Mouse (Mus musculus) embryonic facial prominence, embryonic 11.5 days (tissue): Measurements from ENCODE around the gene P2rx7. TPM values are rescaled to one million over a fixed set of nuclear protein-coding genes. Genes with fewer than 3 reads are reported as not detected.

Experiments
- ATAC-seq: fragments of 200-750 bp; cut with Nextera tagmentation; replicated peaks from 2 replicates; pipeline ENCODE4 v1.8.0; 2017; ENCODE audit warnings: low read depth; ENCODE audit not compliant: insufficient number of reproducible peaks, low FRiP score, low TSS enrichment
- DNase-seq: peaks from one replicate; pipeline ENCODE4 v3.0.0-alpha.2; 2015; ENCODE audit warnings: low spot score
- H3K27ac ChIP-seq: fragments of 300-500 bp; sonication (generic); replicated peaks from 2 replicates; pipeline ENCODE4 v1.5.1; 2014; ENCODE audit warnings: mild to moderate bottlenecking, low read depth, low read length, control low read depth
- H3K27me3 ChIP-seq: fragments of 300-500 bp; sonication (generic); 2 replicates; pipeline ENCODE4 v1.6.1; 2014; ENCODE audit warnings: mild to moderate bottlenecking, low read length, moderate library complexity, mixed read lengths; ENCODE audit not compliant: control insufficient read depth, insufficient read depth
- H3K36me3 ChIP-seq: fragments of 300-500 bp; sonication (generic); replicated peaks from 2 replicates; pipeline ENCODE4 v1.6.1; 2014; ENCODE audit warnings: low read depth, mild to moderate bottlenecking, low read length, moderate library complexity, mixed read lengths; ENCODE audit not compliant: control insufficient read depth, insufficient read depth
- H3K4me1 ChIP-seq: fragments of 300-500 bp; sonication (generic); 2 replicates; pipeline ENCODE4 v1.6.1; 2014; ENCODE audit warnings: low read length, mixed read lengths; ENCODE audit not compliant: control insufficient read depth, insufficient read depth
- H3K4me2 ChIP-seq: fragments of 300-500 bp; sonication (generic); 2 replicates; pipeline ENCODE4 v1.6.1; 2014; ENCODE audit warnings: low read depth, mild to moderate bottlenecking, control low read depth, low read length, moderate library complexity
- H3K4me3 ChIP-seq: fragments of 300-500 bp; sonication (generic); 2 replicates; pipeline ENCODE4 v1.5.1; 2014; ENCODE audit warnings: low read depth, low read length, control low read depth
- H3K9ac ChIP-seq: fragments of 300-500 bp; sonication (generic); replicated peaks from 2 replicates; pipeline ENCODE4 v1.6.1; 2014; ENCODE audit warnings: mild to moderate bottlenecking, control low read depth, low read length
- H3K9me3 ChIP-seq: fragments of 300-500 bp; sonication (generic); replicated peaks from 2 replicates; pipeline ENCODE4 v1.6.1; 2016; ENCODE audit warnings: mild to moderate bottlenecking, low read length, inconsistent platforms, mixed read lengths; ENCODE audit not compliant: control insufficient read depth
- WGBS: fragments of 180-500 bp; shearing (Covaris S2); extraction: QIAGEN DNeasy Blood & Tissue Kit; methylation state at CpG from one replicate; pipeline ENCODE4 v1.1.7; 2014; 5-methylcytosine and 5-hydroxymethylcytosine counted together
- polyA plus RNA-seq: library from polyadenylated mRNA; unstranded; fragments of >200 nt; fragmentation: Nextera tagmentation; extraction: Ambion mirVana; gene quantifications from 2 replicates; pipeline ENCODE4 v1.2.1, GENCODE M21; 2014

P2rx7 gene
- polyA plus RNA-seq, 1 experiment from 2014 or later: 0.58 TPM

DNA sequence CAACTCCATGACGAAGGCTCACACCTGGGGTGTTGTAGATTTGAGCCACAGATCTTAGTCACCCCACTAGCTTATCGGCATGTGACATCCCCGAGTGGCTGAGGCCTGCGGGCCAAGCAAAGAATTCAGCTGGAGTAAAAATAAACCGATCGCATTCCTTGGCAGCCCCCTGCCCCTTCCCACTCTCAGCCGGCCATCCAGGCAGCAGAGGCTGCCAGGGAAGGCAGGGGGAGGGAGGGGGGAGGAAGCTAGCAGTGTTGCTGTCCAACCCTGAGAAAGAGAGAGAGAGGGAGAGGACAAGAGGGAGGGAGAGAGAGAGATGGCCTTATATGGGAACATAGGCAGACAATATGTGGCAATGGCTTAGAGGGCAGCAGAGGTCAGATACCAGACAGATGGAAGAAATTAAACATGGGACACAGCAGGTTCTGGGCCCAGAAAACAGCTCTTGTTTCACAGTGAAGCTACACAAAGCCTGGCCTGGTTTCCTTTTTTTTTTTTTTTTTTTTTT lies 22.3 kb upstream of the P2rx7 start:
- Histone ChIP-seq H3K27me3 (no peaks in the 10 kb centered on the region), H3K27ac (peak overlapping the region; percentile 78), H3K4me1 (no peaks in the 10 kb centered on the region), H3K36me3 (no peaks in the 10 kb centered on the region), H3K9ac (no peak overlapping the region), H3K4me3 (no peak overlapping the region), H3K9me3 (no peaks in the 10 kb centered on the region), H3K4me2 (no peak overlapping the region)
- 4% methylated on average over 7 of the region's 7 CpGs for WGBS
- ATAC-seq (peak; percentile 73), DNase-seq (peak; percentile 88)

DNA sequence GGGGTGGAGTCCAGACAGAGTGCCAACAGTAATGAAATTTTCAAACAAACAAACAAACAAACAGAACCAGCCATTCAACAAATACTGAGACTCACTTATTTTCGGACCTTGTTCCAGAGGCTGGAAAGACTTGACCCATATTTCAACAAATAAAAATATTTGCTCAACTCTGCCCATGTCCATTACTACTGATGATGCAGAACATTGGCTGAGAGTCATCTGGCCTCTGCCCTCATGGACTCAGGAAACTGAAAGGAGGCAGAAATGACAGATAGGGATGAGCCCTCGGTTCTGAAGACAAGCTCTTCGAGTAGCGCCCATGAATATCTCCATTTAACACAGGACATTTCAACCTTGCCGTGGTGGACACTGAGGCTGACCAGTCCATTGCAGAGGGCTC lies 21.2 kb upstream of the P2rx7 start:
- Histone ChIP-seq H3K4me3 (no peak overlapping the region), H3K9me3 (no peaks in the 10 kb centered on the region), H3K27me3 (no peaks in the 10 kb centered on the region), H3K9ac (no peak overlapping the region), H3K36me3 (no peaks in the 10 kb centered on the region), H3K4me2 (no peak overlapping the region), H3K27ac (peak overlapping the region; percentile 78), H3K4me1 (no peaks in the 10 kb centered on the region)
- ATAC-seq: no peak
- DNase-seq: no peak
- 86% methylated on average over 5 of the region's 5 CpGs for WGBS

DNA sequence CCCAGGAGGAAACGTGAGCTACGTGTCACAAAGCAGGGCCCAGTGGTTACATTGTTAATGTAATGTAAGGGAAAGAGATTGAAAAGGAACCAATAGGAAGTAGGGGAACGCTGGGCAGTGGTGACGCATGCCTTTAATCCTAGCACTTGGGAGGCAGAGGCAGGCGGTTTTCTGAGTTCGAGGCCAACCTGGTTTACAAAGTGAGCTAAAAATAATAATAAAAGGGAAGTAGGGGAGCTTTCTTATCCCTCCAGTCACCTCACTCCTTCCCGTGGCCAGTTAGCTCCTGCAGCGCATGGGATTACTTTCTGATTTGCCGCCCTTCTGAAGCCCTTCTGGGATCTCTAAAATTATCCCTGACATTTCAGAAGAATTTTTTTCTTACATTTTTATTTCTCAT lies 19.9 kb upstream of the P2rx7 start:
- no peak overlapping the region for H3K9ac ChIP-seq
- H3K36me3 ChIP-seq: no peaks in the 10 kb centered on the region
- no peaks in the 10 kb centered on the region for H3K9me3 ChIP-seq
- DNase-seq (no peak), ATAC-seq (no peak)
- no peaks in the 10 kb centered on the region for H3K4me1 ChIP-seq
- WGBS: 88% methylated on average over 9 of the region's 9 CpGs
- no peaks in the 10 kb centered on the region for H3K27me3 ChIP-seq
- no peak overlapping the region for H3K4me2 ChIP-seq
- H3K4me3 ChIP-seq: no peak overlapping the region
- no peak overlapping the region for H3K27ac ChIP-seq

DNA sequence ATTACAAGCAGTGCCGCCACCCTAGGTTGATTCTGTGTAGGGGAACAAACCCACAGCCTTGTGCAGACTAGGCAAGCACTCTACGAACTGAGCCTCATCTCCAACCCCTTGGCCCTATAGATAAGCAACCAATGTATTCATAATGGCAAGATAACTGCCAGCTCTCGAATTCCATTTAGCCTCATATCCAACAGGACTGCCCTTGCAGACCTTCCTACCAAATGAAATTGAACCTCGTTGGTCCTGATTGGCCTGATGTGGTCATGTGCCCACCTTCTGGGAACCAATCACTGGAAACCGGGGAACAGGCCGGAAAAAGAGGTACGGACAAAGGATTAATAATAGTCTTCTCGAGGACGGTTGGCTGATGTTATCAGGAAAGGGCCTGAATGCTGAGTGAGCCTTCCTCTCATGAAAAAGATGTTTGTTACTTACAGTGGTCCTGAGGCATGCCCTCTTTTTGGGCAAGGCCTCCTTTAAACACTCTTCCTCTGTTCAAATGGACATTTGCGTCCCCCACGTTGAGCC lies 18.7 kb upstream of the P2rx7 start:
- Histone ChIP-seq H3K27me3 (no peaks in the 10 kb centered on the region), H3K4me3 (no peak overlapping the region), H3K36me3 (no peaks in the 10 kb centered on the region), H3K9me3 (no peaks in the 10 kb centered on the region), H3K9ac (no peak overlapping the region), H3K4me1 (no peaks in the 10 kb centered on the region), H3K4me2 (no peak overlapping the region), H3K27ac (no peak overlapping the region)
- ATAC-seq (no peak), DNase-seq (no peak)
- WGBS: 93% methylated on average over 11 of the region's 11 CpGs

DNA sequence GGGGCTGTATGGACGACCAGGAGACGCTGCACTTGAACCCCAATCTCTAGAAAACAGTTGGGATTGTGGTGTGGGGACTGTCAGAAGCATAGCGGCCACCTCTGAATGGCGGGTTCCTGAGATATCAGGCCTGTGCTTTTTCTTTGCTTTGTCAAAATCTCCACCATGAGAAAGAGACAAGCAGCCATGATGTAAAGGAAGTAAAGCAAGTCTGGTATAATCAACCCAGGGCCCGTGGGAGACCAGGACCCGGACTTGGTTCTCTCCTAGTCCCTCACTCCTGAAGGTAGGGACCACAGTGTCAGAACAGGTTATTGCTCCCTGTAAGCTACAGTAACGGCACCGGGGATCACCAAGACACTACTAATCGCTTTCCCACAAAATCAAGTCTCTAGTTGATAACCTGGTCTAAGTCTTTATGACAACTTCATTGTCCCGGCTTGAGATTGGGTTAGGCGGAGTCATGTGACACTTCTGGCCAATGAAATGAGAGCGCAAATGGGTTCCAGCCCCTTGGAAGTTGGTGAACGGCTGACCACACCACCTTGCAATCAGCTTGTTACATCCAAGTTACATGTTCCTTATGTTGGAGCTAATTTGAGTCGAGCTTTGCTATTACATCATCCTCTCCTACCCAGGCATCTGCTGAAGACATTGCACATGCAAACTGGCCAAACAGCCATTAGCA lies 18.0 kb upstream of the P2rx7 start:
- H3K4me3 ChIP-seq: no peak overlapping the region
- no peak overlapping the region for H3K9ac ChIP-seq
- H3K36me3 ChIP-seq: no peaks in the 10 kb centered on the region
- ATAC-seq (no peak), DNase-seq (no peak)
- H3K4me2 ChIP-seq: no peak overlapping the region
- WGBS: 84% methylated on average over 14 of the region's 14 CpGs
- H3K27me3 ChIP-seq: no peaks in the 10 kb centered on the region
- no peaks in the 10 kb centered on the region for H3K9me3 ChIP-seq
- H3K27ac ChIP-seq: no peak overlapping the region
- H3K4me1 ChIP-seq: no peaks in the 10 kb centered on the region

DNA sequence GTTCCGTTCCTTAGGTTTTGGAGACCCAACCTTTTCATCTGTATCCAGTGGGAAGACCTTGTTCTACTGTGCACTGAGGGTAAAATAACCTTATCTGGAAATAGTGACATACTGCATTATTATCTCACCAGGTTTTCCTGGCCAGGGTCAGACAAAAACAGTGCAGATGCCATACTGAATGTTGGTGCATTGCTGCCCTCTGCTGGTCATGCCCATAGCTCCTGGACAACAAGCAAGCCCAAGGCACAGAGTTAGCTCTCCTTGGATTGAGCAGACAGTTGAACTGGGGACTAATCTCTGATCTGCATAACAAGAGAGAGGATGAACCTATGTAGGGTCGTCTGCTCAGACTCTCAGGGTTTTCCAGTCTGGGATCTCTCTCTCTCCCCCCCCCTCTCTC lies 16.5 kb upstream of the P2rx7 start:
- peak; percentile 79 for ATAC-seq
- H3K4me1 ChIP-seq: no peaks in the 10 kb centered on the region
- no peak overlapping the region for H3K4me3 ChIP-seq
- H3K4me2 ChIP-seq: no peak overlapping the region
- no peaks in the 10 kb centered on the region for H3K27me3 ChIP-seq
- WGBS: 44% methylated on average over 2 of the region's 2 CpGs
- peak; percentile 94 for DNase-seq
- no peak overlapping the region for H3K27ac ChIP-seq
- H3K36me3 ChIP-seq: no peaks in the 10 kb centered on the region
- no peak overlapping the region for H3K9ac ChIP-seq
- H3K9me3 ChIP-seq: no peaks in the 10 kb centered on the region

DNA sequence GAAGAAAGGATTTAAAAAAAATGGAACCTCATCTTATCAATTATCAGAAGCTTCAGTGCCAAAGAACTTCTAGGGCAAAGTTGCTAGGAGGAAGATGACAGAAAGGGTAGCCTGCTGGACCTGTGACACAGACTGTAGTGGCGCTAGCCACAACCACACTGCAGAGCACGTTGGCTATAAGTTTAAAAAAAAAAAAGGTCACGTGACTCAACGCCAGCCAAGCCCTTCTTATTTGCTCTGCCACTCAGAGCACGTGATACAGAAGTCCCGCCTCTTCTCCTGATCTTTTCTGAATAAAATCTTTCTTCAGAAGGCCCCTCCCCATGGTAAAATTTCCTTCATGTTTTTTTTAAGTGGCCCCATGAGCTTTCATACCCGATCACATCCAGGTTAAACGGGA lies 8.5 kb upstream of the P2rx7 start:
- Histone ChIP-seq H3K4me1 (no peaks in the 10 kb centered on the region), H3K27me3 (no peaks in the 10 kb centered on the region), H3K36me3 (no peaks in the 10 kb centered on the region), H3K9me3 (no peaks in the 10 kb centered on the region), H3K4me3 (no peak overlapping the region), H3K27ac (no peak overlapping the region), H3K9ac (no peak overlapping the region), H3K4me2 (no peak overlapping the region)
- ATAC-seq: no peak
- no peak for DNase-seq
- 83% methylated on average over 8 of the region's 8 CpGs for WGBS

DNA sequence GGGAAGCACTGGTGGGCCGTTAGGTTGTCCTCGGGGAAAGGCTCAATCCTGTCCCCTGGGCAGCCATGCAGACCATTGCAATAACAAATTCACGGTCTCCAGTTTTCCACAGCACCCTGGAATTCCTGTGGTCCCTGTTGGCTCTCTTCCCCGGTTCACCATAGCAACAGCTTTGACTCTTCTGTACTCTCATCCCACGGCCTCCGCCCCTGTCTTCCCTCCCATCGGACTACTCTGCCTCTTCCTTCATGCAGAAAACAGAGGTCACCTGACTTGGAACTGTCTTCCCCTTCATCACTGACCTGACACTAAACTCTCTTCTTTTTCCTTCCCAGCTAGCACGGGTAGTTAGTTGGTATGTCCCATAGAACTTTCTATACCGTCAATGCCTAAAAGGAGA lies 7.4 kb upstream of the P2rx7 start:
- Histone ChIP-seq H3K4me3 (no peak overlapping the region), H3K36me3 (no peaks in the 10 kb centered on the region), H3K4me2 (no peak overlapping the region), H3K4me1 (no peaks in the 10 kb centered on the region), H3K9ac (no peak overlapping the region), H3K9me3 (no peaks in the 10 kb centered on the region), H3K27ac (no peak overlapping the region), H3K27me3 (no peaks in the 10 kb centered on the region)
- ATAC-seq: no peak
- no peak for DNase-seq
- 83% methylated on average over 9 of the region's 9 CpGs for WGBS
